Mouse (Mus musculus): Measurements from ENCODE around the gene Usp10.

DNA sequence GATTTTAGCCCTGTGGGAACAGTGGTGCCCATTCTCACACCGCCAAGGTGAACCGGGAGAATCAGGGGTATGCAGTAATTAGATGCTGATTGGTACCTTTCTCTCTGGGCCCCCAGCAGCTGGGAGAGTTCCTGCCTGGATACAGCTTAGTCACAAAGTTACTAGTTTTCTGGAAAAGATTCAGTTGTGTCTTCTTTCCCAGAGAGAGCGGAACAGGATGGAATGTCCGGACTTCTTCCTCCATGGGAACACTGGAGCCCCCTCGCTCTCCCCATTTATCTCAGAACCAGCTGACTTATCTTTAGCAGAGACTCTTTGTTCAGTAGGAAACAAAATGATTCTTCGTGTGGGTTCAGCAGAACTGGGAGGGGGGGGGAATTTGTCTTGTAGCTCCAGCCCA, 47.4 kb upstream of the Usp10 start:
- TF ChIP-seq TCF12 (IDR thresholded peaks at IDR 0.05; ENCODE audit: low read depth, low read length) = no peak
- no peak for TF ChIP-seq UBTF (IDR thresholded peaks at IDR 0.05; ENCODE audit: low read depth, low read length)
- no peak for TF ChIP-seq HCFC1 (IDR thresholded peaks at IDR 0.05; ENCODE audit: low read depth, low read length)
- TF ChIP-seq POLR2A (IDR thresholded peaks at IDR 0.05; ENCODE audit: low read depth, low read length) = no peak
- TF ChIP-seq GABPA (IDR thresholded peaks at IDR 0.05; ENCODE audit: insufficient replicate concordance, low read depth, low read length) = no peak
- TF ChIP-seq CTCF (conservative IDR thresholded peaks at IDR 0.05 in 1 of 2, IDR thresholded peaks at IDR 0.05 in 1 of 2; ENCODE audit: low read depth in 2 of 2, low read length in 2 of 2) = no peak
- no peak for TF ChIP-seq POLR2AphosphoS2 (IDR thresholded peaks at IDR 0.05; ENCODE audit: low read depth, low read length)
- TF ChIP-seq EP300 (IDR thresholded peaks at IDR 0.05; ENCODE audit: low read length) = no peak
- no peak for TF ChIP-seq ETS1 (conservative IDR thresholded peaks at IDR 0.05; ENCODE audit: low read depth, low read length)
- TF ChIP-seq NRF1 (IDR thresholded peaks at IDR 0.05; ENCODE audit: low read depth, low read length) = no peak
- no peak for TF ChIP-seq SMC3 (IDR thresholded peaks at IDR 0.05; ENCODE audit: low read depth, low read length)
- no peak for TF ChIP-seq TBP (conservative IDR thresholded peaks at IDR 0.05; ENCODE audit: low read depth, low read length)

Measured in CH12.LX (cell line).